Mouse (Mus musculus) midbrain, embryonic 10.5 days (tissue): Measurements from ENCODE around the gene Fndc5. TPM values are rescaled to one million over a fixed set of nuclear protein-coding genes. Genes with fewer than 3 reads are reported as not detected.
A peak's percentile ranks its signal among the peaks of the same experiment; 100 is the strongest.

Source experiments
- DNase-seq: peaks from one replicate; pipeline ENCODE4 v3.0.0-alpha.2; 2017; ENCODE audit warnings: low spot score
- H3K27ac ChIP-seq: fragments of 300-500 bp; sonication (generic); replicated peaks from 2 replicates; pipeline ENCODE4 v1.5.1; 2016; ENCODE audit warnings: mild to moderate bottlenecking
- H3K27me3 ChIP-seq: fragments of 300-500 bp; sonication (generic); 2 replicates; pipeline ENCODE4 v1.6.1; 2016; ENCODE audit warnings: low read depth, mild to moderate bottlenecking; ENCODE audit not compliant: poor library complexity, severe bottlenecking
- H3K36me3 ChIP-seq: fragments of 300-500 bp; sonication (generic); 2 replicates; pipeline ENCODE4 v1.6.1; 2016; ENCODE audit warnings: mild to moderate bottlenecking, moderate library complexity
- H3K4me1 ChIP-seq: fragments of 300-500 bp; sonication (generic); 2 replicates; pipeline ENCODE4 v1.6.1; 2016
- H3K4me3 ChIP-seq: fragments of 300-500 bp; sonication (generic); 2 replicates; pipeline ENCODE4 v1.5.1; 2016; ENCODE audit warnings: mild to moderate bottlenecking, moderate library complexity
- H3K9me3 ChIP-seq: fragments of 300-500 bp; sonication (generic); replicated peaks from 2 replicates; pipeline ENCODE4 v1.6.1; 2016; ENCODE audit warnings: mild to moderate bottlenecking
- WGBS: fragments of 180-500 bp; shearing (Covaris S2); methylation state at CpG from one replicate; pipeline ENCODE4 v1.1.7; 2016; 5-methylcytosine and 5-hydroxymethylcytosine counted together
- polyA plus RNA-seq: library from polyadenylated mRNA; unstranded; fragments of >200 nt; fragmentation: Nextera tagmentation; extraction: Ambion mirVana; gene quantifications from 2 replicates; pipeline ENCODE4 v1.2.1, GENCODE M21; 2016

Fndc5 gene
- polyA plus RNA-seq, 1 experiment from 2014 or later = 0.78 TPM

DNA sequence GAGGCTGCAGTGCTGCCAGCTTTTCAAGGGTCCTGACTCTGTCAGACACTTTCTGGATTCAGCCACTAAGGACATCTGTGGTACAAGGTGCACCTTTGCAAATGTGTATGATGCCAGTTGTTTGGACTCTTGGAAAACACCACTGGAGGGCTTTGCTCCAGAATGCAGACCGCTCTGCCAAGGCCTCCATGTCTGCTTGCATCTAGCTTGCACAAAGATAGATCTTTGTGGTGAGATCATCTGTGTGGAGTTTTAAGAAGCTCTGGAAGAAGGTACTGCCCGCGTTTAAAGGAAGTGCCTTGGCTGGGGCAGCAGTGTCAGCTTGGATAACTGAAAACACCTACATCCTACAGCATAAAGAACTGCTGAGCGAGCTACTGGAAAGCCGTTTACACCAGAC lies 6.7 kb downstream of the Fndc5 start:
- WGBS = 89% methylated on average over 5 of the region's 5 CpGs
- no peak overlapping the region for H3K4me3 ChIP-seq
- peaks cover 16% of the 10 kb centered on the region for H3K27me3 ChIP-seq
- H3K9me3 ChIP-seq = no peaks in the 10 kb centered on the region
- no peak overlapping the region for H3K27ac ChIP-seq
- DNase-seq = no peak
- H3K36me3 ChIP-seq = peaks cover 16% of the 10 kb centered on the region
- H3K4me1 ChIP-seq = peaks cover 15% of the 10 kb centered on the region

DNA sequence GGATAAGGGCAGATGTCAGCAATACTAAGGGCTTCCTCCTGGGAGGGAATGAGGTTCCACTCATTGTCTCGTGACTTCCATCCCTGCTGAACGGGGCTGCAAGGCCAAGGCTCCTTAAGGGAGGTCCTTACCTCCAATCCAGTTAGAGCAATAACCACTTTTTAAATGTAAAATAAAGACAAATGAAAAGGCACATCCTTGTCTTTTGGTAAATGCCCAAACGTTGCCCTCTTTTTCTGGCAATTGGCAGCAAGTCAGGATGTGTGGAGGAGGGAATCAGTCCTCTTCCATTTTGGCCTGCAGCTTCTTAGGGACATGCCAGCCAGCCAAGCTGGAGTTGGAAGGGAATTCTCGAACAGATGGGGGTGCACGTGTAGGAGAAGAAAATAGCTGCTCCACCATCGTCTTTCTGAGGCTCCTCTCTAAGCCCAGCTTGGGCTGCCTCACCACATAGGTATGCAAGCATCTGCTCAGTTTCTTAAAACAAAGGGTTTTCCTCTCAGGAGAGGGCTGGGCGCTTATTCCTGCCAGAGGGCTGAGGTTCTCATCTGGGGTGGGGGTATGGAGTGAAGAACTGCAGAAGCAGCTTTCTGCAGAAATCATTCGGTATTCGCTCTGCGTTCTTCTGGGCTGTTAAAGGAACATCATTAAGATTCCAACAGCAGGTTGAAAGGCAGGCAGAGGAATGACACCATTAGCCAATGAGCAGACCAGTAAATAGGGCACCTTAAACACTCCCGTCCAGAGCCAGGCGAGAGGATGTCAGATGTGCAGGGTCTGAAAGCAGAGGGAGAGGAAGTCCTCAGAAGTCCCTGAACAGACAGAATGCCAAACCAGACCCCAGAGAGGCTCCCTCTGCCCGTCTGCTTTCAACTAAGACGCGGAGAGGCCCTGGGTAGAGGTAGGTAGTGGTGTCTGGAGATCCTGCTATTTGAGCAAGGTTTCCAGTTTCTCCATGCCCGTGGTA lies 7.9 kb downstream of the Fndc5 start:
- H3K27me3 ChIP-seq = 0 out of 2 replicates have a peak, but pooled peaks cover 4% of the 10 kb centered on the region
- no peak for DNase-seq
- peaks cover 11% of the 10 kb centered on the region for H3K4me1 ChIP-seq
- no peak overlapping the region for H3K4me3 ChIP-seq
- H3K9me3 ChIP-seq = no peaks in the 10 kb centered on the region
- H3K27ac ChIP-seq = peak overlapping the region; percentile 23; the same call in 1 of the 2 replicates
- WGBS = 74% methylated on average over 16 of the region's 16 CpGs
- peaks cover 28% of the 10 kb centered on the region for H3K36me3 ChIP-seq

DNA sequence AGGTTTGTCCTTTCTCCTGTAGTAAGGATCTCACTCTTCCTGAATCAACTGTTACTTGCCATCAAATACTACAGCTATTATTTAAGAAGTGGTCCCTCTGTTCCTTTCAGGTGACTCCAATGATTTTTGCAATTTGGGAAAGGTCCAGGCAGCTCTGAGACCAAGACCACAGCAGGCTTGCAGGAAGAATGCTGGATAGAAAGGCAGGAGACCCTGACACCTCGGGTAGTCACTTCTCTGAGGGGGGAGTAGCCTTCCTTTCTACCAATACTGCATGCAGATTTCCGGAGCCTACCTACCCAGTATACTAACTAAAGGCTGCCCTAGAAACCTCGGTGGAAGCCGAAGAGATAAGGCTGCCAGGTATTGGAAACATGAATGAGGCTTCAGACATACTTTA lies 8.6 kb downstream of the Fndc5 start:
- Histone ChIP-seq H3K36me3 (peaks cover 35% of the 10 kb centered on the region), H3K27ac (no peak overlapping the region), H3K4me3 (no peak overlapping the region), H3K9me3 (no peaks in the 10 kb centered on the region), H3K4me1 (peaks cover 4% of the 10 kb centered on the region; the same call in 1 of the 2 replicates), H3K27me3 (no peaks in the 10 kb centered on the region)
- DNase-seq = no peak
- WGBS = 80% methylated on average over 4 of the region's 4 CpGs

DNA sequence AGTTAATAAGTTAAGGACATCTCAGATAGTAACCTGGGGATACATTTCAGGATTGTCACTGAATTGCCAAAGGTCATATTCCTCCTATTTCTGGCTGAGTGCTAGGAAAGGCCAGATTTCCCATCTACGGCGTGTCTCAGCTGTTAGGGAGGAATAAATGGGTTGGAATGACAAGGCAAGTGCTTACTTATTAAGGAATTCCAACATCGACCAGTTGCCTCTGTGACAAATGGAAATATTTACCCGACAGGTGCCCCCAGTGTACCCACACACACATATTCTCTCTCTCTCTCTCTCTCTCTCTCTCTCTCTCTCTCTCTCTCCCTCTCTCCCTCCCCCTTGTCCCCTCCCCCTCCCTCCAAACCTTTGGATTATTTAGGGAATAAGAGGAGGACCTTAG lies 9.1 kb downstream of the Fndc5 start:
- peaks cover 41% of the 10 kb centered on the region for H3K36me3 ChIP-seq
- H3K4me3 ChIP-seq = no peak overlapping the region
- peaks cover 4% of the 10 kb centered on the region; the same call in 1 of the 2 replicates for H3K4me1 ChIP-seq
- no peaks in the 10 kb centered on the region for H3K9me3 ChIP-seq
- H3K27ac ChIP-seq = no peak overlapping the region
- H3K27me3 ChIP-seq = no peaks in the 10 kb centered on the region
- DNase-seq = no peak
- WGBS = 92% methylated on average over 4 of the region's 4 CpGs

DNA sequence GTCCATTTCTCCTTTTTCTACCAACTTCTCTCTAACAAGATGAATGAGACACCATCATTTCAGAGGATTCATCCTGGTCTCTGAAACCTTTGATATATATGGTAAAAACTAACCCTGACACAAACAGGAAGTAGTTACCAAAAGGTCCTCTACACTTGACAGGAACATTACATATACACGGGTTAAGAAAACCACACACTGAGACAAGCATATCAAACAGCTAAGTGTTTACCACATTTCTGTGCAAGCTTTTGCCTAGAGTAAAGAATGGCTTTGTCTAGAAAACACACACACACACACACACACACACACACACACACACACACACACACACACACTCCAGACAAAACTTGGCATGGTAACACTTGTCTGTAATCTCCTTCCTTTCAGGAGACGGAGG lies 9.6 kb downstream of the Fndc5 start:
- Histone ChIP-seq H3K27ac (no peak overlapping the region), H3K4me1 (peaks cover 4% of the 10 kb centered on the region; the same call in 1 of the 2 replicates), H3K27me3 (no peaks in the 10 kb centered on the region), H3K36me3 (peaks cover 45% of the 10 kb centered on the region), H3K4me3 (no peak overlapping the region), H3K9me3 (no peaks in the 10 kb centered on the region)
- DNase-seq = no peak
- 87% methylated on average over 2 of the region's 2 CpGs for WGBS

DNA sequence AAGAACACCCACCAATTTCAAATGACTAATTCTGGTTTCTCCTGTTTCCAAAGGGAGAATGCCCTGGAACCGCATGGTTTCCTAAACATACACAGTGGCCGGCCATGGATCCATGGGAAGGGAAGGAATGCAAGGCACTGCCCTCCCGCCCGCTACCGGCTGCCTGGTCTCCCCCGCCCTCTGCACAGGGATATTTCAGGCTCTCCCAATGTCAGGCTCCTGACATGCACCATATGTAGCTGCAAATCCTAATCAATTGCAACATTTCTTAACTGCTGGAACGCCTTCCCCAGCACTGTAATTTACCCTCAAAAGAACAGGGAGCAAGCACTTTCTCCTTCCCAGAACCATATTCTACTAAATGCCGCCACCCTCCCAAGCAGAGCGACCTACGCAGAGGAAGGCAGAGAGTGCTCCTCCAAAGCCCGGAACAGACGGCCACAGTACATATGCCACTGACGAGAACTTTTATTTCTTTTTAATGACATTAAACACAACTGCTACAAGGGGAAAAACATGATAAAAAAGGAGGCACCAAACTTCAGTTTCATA lies 10.8 kb downstream of the Fndc5 start:
- H3K27me3 ChIP-seq = no peaks in the 10 kb centered on the region
- no peak overlapping the region for H3K4me3 ChIP-seq
- no peaks in the 10 kb centered on the region for H3K9me3 ChIP-seq
- peaks cover 4% of the 10 kb centered on the region; the same call in 1 of the 2 replicates for H3K4me1 ChIP-seq
- no peak for DNase-seq
- peaks cover 57% of the 10 kb centered on the region for H3K36me3 ChIP-seq
- no peak overlapping the region for H3K27ac ChIP-seq
- WGBS = 90% methylated on average over 13 of the region's 13 CpGs

DNA sequence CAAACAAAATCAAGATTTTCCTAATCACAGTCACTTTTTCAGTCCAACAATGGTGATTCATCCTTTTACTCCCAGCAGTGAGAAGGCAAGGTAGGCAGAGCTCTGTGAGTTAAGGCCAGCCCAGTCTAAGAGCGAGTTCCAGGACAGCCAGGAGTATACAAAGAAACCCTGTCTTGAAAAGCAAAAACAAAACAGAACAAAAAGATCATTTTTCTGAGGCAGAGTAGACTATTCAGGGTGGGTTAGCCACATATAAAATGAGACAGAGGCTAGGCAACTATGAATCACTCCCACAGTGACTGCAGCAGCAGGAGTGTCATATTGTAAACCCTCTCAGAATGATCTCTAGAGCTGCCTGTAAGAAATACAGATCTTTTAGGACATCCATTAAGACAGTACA lies 12.5 kb downstream of the Fndc5 start:
- H3K9me3 ChIP-seq = no peaks in the 10 kb centered on the region
- peaks cover 71% of the 10 kb centered on the region for H3K36me3 ChIP-seq
- H3K27me3 ChIP-seq = no peaks in the 10 kb centered on the region
- DNase-seq = no peak
- WGBS = 89% methylated on average over 1 of the region's 1 CpGs
- no peak overlapping the region for H3K27ac ChIP-seq
- H3K4me3 ChIP-seq = no peak overlapping the region
- peaks cover 4% of the 10 kb centered on the region; the same call in 1 of the 2 replicates for H3K4me1 ChIP-seq

DNA sequence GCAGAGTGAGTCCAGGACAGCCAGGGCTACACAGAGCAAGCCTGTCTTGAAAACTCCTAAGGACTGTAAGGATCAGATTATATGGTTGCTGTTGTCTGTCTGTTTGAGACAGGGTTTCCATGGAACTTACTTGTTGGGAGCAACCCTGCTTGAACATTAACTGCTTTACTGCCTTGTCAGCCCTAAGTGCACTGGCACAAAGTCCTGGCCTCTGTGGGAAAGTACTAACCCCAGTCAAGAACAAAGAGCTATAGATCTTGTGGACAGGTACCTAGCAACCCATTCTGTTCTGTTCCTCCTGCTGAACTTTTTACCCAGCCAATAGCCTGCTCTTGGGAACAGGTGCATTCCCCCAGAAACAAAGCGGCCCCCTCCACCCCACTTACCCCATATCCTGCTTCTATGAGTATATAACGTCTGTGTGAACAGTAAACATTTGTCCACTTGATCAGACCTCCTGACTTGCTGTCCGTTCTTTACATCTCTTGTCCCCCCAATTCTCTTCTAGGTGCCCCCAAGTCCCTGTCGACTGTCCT lies 14.5 kb downstream of the Fndc5 start:
- peaks cover 83% of the 10 kb centered on the region for H3K36me3 ChIP-seq
- H3K9me3 ChIP-seq = no peaks in the 10 kb centered on the region
- no peaks in the 10 kb centered on the region for H3K27me3 ChIP-seq
- no peak for DNase-seq
- WGBS = 90% methylated on average over 4 of the region's 4 CpGs
- no peak overlapping the region for H3K27ac ChIP-seq
- H3K4me3 ChIP-seq = no peak overlapping the region
- no peaks in the 10 kb centered on the region for H3K4me1 ChIP-seq

DNA sequence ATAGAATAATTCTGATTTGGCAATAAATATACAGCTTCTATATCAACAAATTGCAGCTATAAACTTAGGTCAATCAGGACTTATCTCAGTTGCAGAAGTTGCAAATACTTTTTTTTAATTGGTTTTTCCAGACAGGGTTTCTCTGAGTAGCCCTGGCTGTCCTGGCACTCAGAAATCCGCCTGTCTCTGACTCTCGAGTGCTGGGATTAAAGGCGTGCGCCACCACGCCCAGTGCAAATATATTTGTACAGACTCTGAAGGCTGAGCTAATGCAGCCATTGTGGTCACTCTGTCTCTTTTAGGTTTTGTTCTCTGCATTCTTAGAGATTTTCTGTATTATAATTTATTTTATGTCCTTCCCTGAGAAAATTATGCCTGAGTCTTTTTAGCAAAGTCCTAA lies 20.7 kb downstream of the Fndc5 start:
- DNase-seq = no peak
- 90% methylated on average over 5 of the region's 5 CpGs for WGBS
- H3K4me3 ChIP-seq = no peak overlapping the region
- H3K27me3 ChIP-seq = no peaks in the 10 kb centered on the region
- H3K27ac ChIP-seq = no peak overlapping the region
- no peaks in the 10 kb centered on the region for H3K4me1 ChIP-seq
- no peaks in the 10 kb centered on the region for H3K9me3 ChIP-seq
- H3K36me3 ChIP-seq = peaks cover 77% of the 10 kb centered on the region

DNA sequence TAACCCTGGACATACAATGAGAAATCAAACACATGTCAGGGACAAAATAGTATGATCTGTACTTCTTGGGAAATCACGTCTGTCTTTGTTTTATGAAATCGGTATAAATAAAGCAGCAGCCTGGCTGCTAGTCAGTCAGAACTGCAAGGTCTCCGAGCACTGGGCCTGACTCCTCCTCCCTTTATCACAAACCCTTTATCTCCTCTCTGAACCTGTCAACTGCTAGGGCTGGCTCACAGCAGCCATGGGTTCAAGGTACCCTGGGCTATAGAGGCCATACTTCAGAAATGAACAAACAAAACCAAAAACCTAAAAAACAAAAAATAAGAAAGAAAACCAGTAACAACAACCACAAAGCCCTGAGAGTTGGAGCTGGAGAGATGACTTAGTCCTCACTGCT lies 21.8 kb downstream of the Fndc5 start:
- Histone ChIP-seq H3K9me3 (no peaks in the 10 kb centered on the region), H3K27me3 (no peaks in the 10 kb centered on the region), H3K4me1 (no peaks in the 10 kb centered on the region), H3K27ac (no peak overlapping the region), H3K36me3 (peaks cover 77% of the 10 kb centered on the region), H3K4me3 (no peak overlapping the region)
- no peak for DNase-seq
- 81% methylated on average over 3 of the region's 3 CpGs for WGBS

DNA sequence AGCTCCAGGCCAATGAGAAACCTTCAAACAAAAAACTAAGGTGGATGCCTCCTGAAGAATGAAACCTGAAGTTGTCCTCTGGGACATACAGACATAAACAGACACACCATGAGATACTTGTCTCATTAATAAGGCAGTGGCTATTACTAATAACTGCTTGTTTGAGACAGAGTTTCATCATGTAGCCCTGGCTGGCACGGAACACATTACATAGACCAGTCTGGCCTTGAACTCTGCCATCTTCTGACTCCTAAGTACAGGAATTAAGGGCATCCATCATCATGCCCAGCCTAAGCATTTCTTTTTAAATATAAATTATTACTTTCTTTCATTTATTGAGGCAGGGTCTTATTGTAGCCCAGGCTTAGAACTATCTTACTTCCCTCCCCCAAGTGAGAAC lies 24.3 kb downstream of the Fndc5 start:
- Histone ChIP-seq H3K27me3 (no peaks in the 10 kb centered on the region), H3K4me3 (no peak overlapping the region), H3K36me3 (peaks cover 79% of the 10 kb centered on the region), H3K27ac (no peak overlapping the region), H3K9me3 (no peaks in the 10 kb centered on the region; the same call in 1 of the 2 replicates), H3K4me1 (no peaks in the 10 kb centered on the region)
- no peak for DNase-seq
- 96% methylated on average over 1 of the region's 1 CpGs for WGBS

DNA sequence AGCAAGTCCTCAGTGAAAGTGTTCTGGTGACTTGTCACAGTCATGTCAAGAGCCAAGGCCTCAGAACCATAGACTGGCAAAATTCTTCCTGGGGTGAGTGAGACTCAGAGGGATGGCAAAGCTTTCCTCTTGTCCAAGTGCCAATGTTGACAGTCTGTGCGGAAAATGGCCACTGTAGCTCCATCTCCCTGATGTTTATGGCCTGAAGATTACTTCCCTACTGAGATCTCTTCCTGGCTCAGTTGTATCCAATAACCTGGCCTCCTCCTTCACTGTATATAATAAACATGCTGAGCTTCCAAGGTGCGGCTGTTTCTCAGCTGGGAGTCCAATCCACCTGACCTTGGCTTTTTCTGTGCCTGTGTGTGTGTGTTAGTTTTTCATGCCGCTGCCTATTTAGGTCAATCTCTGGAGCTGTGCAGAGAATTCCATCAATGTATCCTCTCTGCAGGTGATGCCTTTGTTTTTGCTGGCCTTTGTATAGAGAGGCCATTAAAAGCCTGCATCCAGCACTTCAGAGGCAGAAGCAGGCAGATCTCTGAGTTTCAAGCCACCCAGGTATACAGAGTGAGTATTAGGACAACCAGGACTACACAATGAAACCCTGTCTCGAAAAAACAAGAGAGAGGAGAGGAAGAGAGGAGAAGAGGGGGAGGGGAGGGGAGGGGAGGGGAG lies 24.9 kb downstream of the Fndc5 start:
- Histone ChIP-seq H3K27me3 (no peaks in the 10 kb centered on the region), H3K4me1 (no peaks in the 10 kb centered on the region), H3K4me3 (no peak overlapping the region), H3K36me3 (peaks cover 76% of the 10 kb centered on the region), H3K9me3 (no peaks in the 10 kb centered on the region; the same call in 1 of the 2 replicates), H3K27ac (no peak overlapping the region)
- no peak for DNase-seq
- WGBS = 97% methylated on average over 4 of the region's 4 CpGs
